Mouse (Mus musculus): ENCODE measurements around the gene Fam3b.

Fam3b gene

GRCm38 (mm10) chr16:97514099-97514940 is at the start of gene Fam3b:
Fam3b (minus strand) TSS chr16:97514816.
- DNase-seq (ENCODE audit: low read depth, low spot score) = no peak

GRCm38 (mm10) chr16:97544340-97544739 is 29.7 kb upstream of the Fam3b start:
- no peak for DNase-seq (ENCODE audit: low read depth, low spot score)

GRCm38 (mm10) chr16:97536859-97537258 is 22.2 kb upstream of the Fam3b start:
- no peak for DNase-seq (ENCODE audit: low read depth, low spot score)

- DNase-seq (ENCODE audit: low read depth, low spot score) = peak; percentile 68
Observed at GRCm38 (mm10) chr16:97535808-97536413, 21.3 kb upstream of the Fam3b start.

GRCm38 (mm10) chr16:97534876-97535461 is 20.4 kb upstream of the Fam3b start:
- peak; percentile 75 for DNase-seq (ENCODE audit: low read depth, low spot score)

- no peak for DNase-seq (ENCODE audit: low read depth, low spot score)
Observed at GRCm38 (mm10) chr16:97534448-97534847, 19.8 kb upstream of the Fam3b start.

- DNase-seq (ENCODE audit: low read depth, low spot score) = no peak
Observed at GRCm38 (mm10) chr16:97533751-97534150, 19.1 kb upstream of the Fam3b start.

- no peak for DNase-seq (ENCODE audit: low read depth, low spot score)
Observed at GRCm38 (mm10) chr16:97533126-97533525, 18.5 kb upstream of the Fam3b start.

GRCm38 (mm10) chr16:97529241-97529640 is 14.6 kb upstream of the Fam3b start:
- DNase-seq (ENCODE audit: low read depth, low spot score) = no peak

- peak; percentile 64 for DNase-seq (ENCODE audit: low read depth, low spot score)
Observed at GRCm38 (mm10) chr16:97523024-97523423, 8.4 kb upstream of the Fam3b start.

GRCm38 (mm10) chr16:97521983-97522382 is 7.4 kb upstream of the Fam3b start:
- DNase-seq (ENCODE audit: low read depth, low spot score) = no peak

- no peak for DNase-seq (ENCODE audit: low read depth, low spot score)
Observed at GRCm38 (mm10) chr16:97516341-97516740, 1.7 kb upstream of the Fam3b start.

- DNase-seq (ENCODE audit: low read depth, low spot score) = no peak
Observed at GRCm38 (mm10) chr16:97512347-97512751, 2.3 kb downstream of the Fam3b start.

- no peak for DNase-seq (ENCODE audit: low read depth, low spot score)
Observed at GRCm38 (mm10) chr16:97511495-97511894, 3.1 kb downstream of the Fam3b start.

GRCm38 (mm10) chr16:97510849-97511248 is 3.8 kb downstream of the Fam3b start:
- no peak for DNase-seq (ENCODE audit: low read depth, low spot score)

GRCm38 (mm10) chr16:97507783-97508182 is 6.8 kb downstream of the Fam3b start:
- no peak for DNase-seq (ENCODE audit: low read depth, low spot score)

- no peak for DNase-seq (ENCODE audit: low read depth, low spot score)
Observed at GRCm38 (mm10) chr16:97504793-97505192, 9.8 kb downstream of the Fam3b start.

GRCm38 (mm10) chr16:97503849-97504248 is 10.8 kb downstream of the Fam3b start:
- DNase-seq (ENCODE audit: low read depth, low spot score) = no peak

GRCm38 (mm10) chr16:97500901-97501300 is 13.7 kb downstream of the Fam3b start:
- DNase-seq (ENCODE audit: low read depth, low spot score) = no peak

- DNase-seq (ENCODE audit: low read depth, low spot score) = no peak
Observed at GRCm38 (mm10) chr16:97499450-97499849, 15.2 kb downstream of the Fam3b start.

GRCm38 (mm10) chr16:97498139-97498538 is 16.5 kb downstream of the Fam3b start:
- DNase-seq (ENCODE audit: low read depth, low spot score) = no peak

GRCm38 (mm10) chr16:97497682-97498081 is 16.9 kb downstream of the Fam3b start:
- no peak for DNase-seq (ENCODE audit: low read depth, low spot score)

GRCm38 (mm10) chr16:97496026-97496425 is 18.6 kb downstream of the Fam3b start:
- no peak for DNase-seq (ENCODE audit: low read depth, low spot score)

Measured in CD4-positive helper T cell, adult 2 months (primary cell).